Mouse (Mus musculus) left cerebral cortex, postnatal 25 days (tissue): Measurements from ENCODE around the gene Gpr160. TPM values are rescaled to one million over a fixed set of nuclear protein-coding genes. Genes with fewer than 3 reads are reported as not detected.

Source experiments
- DNase-seq, 2 experiments: peaks; one replicate each; pipeline ENCODE4 v3.0.0; 2022; ENCODE audit warnings: low spot score in 2 of 2, mixed read lengths in 1 of 2
- intact Hi-C: fragments of 180-260 bp; cut with DNase I; formaldehyde crosslinking; loops from one replicate; pipeline ENCODE4 v1.15.1; 2025
- total RNA-seq, 2 experiments: library from RNA; stranded (reverse); gene quantifications; 2 replicates each; pipeline ENCODE4 v1.2.3; 2021

The Gpr160 gene
- total RNA-seq, 2 experiments from 2014 or later: 0.48 to 0.66 TPM

GRCm38 (mm10) chr3:30889014-30889413 is 33.3 kb downstream of the Gpr160 start:
- no peak for DNase-seq
- intact Hi-C loops: no loop called here

- DNase-seq: no peak
- intact Hi-C loops: no loop called here
These were observed 41.0 kb downstream of the Gpr160 start for GRCm38 (mm10) chr3:30896721-30897120.

GRCm38 (mm10) chr3:30899407-30899806 is 43.7 kb downstream of the Gpr160 start:
- intact Hi-C loops: no loop called here
- DNase-seq: no peak

GRCm38 (mm10) chr3:30904658-30905057 is 48.9 kb downstream of the Gpr160 start:
- intact Hi-C loops: no loop called here
- no peak for DNase-seq

DNA sequence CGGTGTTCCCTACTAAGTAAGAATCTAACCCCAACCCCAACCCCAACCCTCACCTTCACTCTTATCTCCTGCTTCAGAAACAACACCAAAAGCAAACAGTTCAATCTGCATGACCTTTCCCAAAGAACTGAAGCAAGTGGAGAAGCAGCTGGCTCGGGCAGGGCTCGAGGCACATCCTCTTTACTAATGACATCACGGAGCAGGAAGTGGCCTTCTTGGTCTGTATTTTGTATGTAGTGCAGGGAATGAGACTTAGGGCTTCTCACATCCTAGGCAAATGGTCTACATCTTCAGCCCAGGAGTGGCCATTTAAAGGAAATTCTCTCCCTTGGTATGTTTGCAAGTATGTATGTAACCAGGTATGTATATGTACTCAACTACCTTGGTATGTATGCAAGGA is 61.4 kb downstream of the Gpr160 start:
- intact Hi-C loops: no loop called here
- no peak for DNase-seq

DNA sequence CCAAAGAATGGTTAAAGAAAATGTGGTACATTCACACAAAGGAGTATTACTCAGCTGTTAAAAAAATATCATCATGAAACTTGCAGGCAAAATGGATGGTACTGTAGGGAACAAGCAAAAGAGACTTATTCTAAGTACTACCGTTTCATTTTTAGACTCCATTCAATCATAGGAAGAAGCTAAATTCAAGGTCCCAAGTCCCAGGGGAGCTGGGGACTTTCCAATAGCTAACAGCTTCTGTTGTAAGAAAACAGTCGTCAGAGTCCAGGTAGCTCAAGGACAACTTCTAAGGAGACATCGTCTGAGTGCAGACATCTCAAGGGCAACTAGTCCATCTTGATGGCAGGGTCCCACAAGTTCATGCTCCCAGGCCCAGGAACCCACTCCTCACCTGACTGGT is 71.9 kb downstream of the Gpr160 start:
- DNase-seq: no peak
- intact Hi-C loops: no loop called here

DNA sequence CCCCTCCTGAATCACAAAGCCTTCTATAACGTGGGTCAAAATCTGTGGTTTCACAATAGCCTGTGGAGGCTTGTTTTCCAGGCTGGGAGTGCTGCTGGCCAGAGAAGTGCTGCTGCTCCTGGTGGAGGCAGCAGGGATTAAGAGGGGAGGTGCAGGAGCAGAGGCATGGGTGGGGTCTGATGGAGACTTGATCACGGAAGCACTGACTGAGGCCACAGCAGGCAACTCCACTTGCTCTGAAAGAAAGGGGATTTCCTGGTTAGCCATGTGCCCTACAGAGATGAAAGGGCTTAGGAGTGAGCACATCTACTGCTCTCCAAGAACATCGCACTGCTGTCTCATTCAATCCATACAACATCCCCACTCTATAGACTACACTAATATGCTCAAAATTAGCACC is 74.1 kb downstream of the Gpr160 start:
- intact Hi-C loops: no loop called here
- no peak for DNase-seq

GRCm38 (mm10) chr3:30934384-30934783 is 78.6 kb downstream of the Gpr160 start:
- intact Hi-C loops: no loop called here
- no peak for DNase-seq

Other genes starting within 250 kb of the Gpr160 start
- gene Lrriq4, start 211.4 kb upstream of the Gpr160 start, total RNA-seq: not detected
- gene Lrrc34, start 208.1 kb upstream of the Gpr160 start, total RNA-seq: under 1 TPM in 1 of 2 experiments, not detected in 1; 0.16 TPM
- not detected for gene Lrrc31, start 156.1 kb upstream of the Gpr160 start, total RNA-seq
- gene Samd7, start 109.7 kb upstream of the Gpr160 start, total RNA-seq: not detected
- gene Sec62, start 63.1 kb upstream of the Gpr160 start, total RNA-seq: 100 to 1,000 TPM; 115 to 117 TPM
- 10 to 100 TPM; 35.5 to 38.8 TPM for gene Phc3, start 113.5 kb downstream of the Gpr160 start, total RNA-seq
- 10 to 100 TPM; 67.4 to 76.9 TPM for gene Prkci, start 139.8 kb downstream of the Gpr160 start, total RNA-seq
- 10 to 100 TPM; 64.5 to 66.0 TPM for gene Skil, start 239.1 kb downstream of the Gpr160 start, total RNA-seq